Mouse (Mus musculus) T-helper 1 cell (primary cell): ENCODE data around the gene Olfr5.
"Not testable (repeated sequence)": the region's sequence is repeated elsewhere in the genome, so short reads cannot be mapped to it uniquely, and the experiment has no call there.

Source experiments
- in situ Hi-C: fragments of 300-600 bp; cut with MboI, MseI; formaldehyde crosslinking; loops from one replicate; pipeline ENCODE4 v1.15.1; 2025; ENCODE audit warnings: high pct_unique_total_duplicates

Gene Olfr5

GRCm38 (mm10) chr7:6486841-6487240 lies at the start of gene Olfr5:
Olfr5 (minus strand) TSS chr7:6486941.
- in situ Hi-C loops: no loop called here

GRCm38 (mm10) chr7:6526141-6526540 lies 39.4 kb upstream of the Olfr5 start:
- in situ Hi-C loops: no loop called here

DNA sequence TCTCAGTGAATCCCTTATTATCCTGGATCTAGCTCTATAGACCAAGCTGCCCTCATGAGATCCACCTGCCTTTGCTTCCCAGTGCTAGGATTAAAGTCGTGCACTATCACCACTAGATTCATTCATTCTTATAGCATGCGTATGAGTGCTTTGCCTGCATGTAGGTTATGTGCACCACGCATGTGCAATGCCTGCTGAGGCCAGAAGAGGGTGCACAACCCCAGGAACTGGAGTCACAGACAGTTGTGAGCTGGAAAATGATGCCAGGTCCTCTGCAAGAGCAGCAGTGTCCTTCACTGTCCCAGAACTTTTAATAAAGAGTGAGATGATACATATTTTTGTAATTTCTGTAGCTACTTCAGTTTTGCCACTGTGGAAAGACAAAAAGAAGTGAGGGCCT lies 38.3 kb upstream of the Olfr5 start:
- in situ Hi-C loops: no loop called here

GRCm38 (mm10) chr7:6522850-6523249 lies 36.1 kb upstream of the Olfr5 start, which contains the start of gene Olfr1349:
Olfr1349 (minus strand) TSS chr7:6522950.
- in situ Hi-C loops: loop anchor here (5.0 kb wide), 1 partner anchor 181 kb away; the partner anchor contains the start of gene Gm3854

- in situ Hi-C loops: loop anchor here (5.0 kb wide), 1 partner anchor 179 kb away; the partner anchor contains the start of gene Gm3854
Measured at GRCm38 (mm10) chr7:6521666-6522065, 34.9 kb upstream of the Olfr5 start.

DNA sequence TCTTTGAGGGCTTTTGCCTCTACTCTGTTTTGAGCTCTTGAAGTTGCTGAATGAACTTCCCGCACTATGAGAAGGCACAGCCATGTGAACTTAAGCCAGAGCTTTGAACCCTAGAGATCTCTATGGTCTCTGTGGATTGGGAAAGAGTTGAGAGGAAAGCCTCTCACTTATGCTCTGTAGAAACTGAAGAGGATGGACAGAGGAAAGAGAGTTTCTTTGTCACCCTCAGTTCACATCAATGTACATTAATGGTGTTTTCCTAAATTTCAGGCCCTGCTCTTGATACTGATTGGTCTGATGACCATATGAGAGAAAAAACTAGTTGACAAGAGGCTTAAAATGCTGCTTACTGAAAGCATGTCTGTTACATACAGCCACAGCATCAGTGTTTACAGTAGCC lies 21.9 kb upstream of the Olfr5 start, which contains the start of gene Olfr1348:
Olfr1348 (minus strand) TSS at position 101 of the 400 bp plus-strand sequence.
- in situ Hi-C loops: no loop called here

DNA sequence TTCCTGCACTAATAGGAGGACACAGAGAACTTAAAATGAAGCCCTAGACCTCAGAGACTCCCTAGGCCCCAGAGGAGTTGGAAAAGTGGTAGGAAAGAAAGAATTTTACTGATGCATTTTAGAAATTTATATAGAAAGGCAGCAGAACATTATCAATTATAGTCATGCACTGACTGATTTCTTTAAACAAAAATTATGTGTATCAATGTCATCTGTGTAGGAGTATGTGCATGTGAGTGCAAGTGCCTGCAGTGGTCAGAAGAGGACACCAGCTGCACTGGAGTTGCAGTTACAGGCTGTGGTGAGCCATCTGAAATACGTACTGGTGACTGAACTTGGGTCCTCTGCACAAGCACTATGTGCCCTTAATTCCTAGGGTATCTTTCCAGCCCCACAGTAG lies 12.9 kb upstream of the Olfr5 start, which contains the start of gene Olfr1347:
Olfr1347 (minus strand) TSS at position 101 of the 400 bp plus-strand sequence.
- in situ Hi-C loops: no loop called here

DNA sequence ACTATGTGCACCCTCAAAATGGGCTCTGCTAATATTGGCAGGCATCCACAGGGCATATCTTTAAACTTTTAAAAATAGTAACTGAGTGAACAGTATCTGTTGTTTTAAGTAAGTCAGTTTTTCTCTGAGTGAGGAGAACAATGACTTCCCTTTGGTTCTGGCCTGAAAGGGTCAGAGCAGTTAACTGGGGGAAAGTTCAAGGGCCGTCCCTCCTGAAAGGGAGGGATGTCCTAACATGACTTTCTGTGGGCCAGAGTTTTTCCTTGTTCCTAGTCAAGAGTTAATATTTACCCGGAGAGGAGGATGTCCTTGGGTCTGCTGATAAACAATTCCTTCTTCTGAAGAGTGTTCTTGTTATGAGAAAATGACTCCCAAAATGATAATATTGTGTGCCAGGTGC lies 9.1 kb downstream of the Olfr5 start:
- in situ Hi-C loops: not testable (repeated sequence)

DNA sequence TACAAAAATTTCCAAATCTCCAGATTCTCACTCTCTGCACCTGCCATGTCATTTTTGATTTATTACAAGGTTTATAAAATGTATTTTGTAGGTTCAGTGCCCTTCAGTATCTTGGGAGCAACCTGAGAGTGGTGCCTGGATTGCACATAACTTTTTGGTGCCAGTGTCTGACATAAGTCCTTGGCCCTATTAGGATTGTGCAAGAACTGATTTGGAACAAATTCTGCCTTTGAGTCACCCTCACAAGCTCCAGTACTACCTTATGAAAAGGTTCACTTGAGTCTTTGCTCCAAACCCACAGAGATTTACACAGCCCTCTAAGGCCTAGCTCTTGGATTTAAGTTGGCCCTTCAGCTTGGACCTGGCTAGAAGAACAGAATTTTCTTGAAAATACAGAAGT lies 19.8 kb downstream of the Olfr5 start, which contains the start of gene Olfr1346:
Olfr1346 (plus strand) TSS at position 151 of the 400 bp plus-strand sequence.
- in situ Hi-C loops: no loop called here

DNA sequence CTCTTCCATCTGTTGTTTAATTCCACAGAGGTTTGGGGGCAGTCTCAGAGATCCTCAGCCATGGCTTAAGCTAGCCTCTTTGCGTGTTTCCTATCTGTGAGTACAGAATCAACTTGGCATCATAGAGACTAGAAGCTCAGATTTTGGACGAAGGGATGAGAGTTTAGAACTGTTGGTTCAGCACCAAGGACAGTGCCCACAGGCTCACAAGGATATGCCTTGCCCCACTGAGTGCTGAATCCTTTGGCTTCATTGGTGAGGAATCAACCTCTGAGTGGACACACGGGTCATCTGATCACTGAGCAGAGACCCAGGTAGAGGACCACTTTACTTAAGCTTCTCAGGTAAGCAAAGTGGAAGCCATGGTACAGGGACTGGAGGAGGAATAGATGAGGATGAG lies 30.3 kb downstream of the Olfr5 start:
- in situ Hi-C loops: no loop called here

DNA sequence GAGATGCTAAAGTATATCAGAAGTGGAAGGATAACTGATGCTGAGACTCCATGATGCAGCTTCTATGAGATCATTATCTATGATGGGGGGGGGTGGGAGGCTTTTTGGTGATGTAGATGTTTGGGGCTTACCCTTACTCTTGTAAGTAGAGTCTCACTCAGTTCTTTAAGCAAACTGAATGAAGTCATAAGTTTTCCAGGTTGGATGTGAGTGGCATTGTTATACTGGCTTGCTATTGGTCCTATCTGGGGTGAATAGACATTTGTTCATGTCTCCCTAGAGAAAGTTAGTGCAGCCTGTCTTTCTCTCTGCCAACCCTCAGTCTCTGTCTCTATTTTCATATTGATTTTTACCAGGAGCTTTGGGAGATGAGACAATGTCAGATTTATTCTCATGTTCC lies 30.9 kb downstream of the Olfr5 start, which contains the start of gene Olfr1336:
Olfr1336 (plus strand) TSS at position 301 of the 400 bp plus-strand sequence.
- in situ Hi-C loops: no loop called here

GRCm38 (mm10) chr7:6447771-6448170 lies 39.0 kb downstream of the Olfr5 start:
- in situ Hi-C loops: no loop called here

GRCm38 (mm10) chr7:6441173-6441572 lies 45.6 kb downstream of the Olfr5 start:
- in situ Hi-C loops: no loop called here

- in situ Hi-C loops: no loop called here
Measured at GRCm38 (mm10) chr7:6438388-6438787, 48.4 kb downstream of the Olfr5 start, which contains the start of gene Olfr1344. Olfr1344 (plus strand) TSS chr7:6438688.

DNA sequence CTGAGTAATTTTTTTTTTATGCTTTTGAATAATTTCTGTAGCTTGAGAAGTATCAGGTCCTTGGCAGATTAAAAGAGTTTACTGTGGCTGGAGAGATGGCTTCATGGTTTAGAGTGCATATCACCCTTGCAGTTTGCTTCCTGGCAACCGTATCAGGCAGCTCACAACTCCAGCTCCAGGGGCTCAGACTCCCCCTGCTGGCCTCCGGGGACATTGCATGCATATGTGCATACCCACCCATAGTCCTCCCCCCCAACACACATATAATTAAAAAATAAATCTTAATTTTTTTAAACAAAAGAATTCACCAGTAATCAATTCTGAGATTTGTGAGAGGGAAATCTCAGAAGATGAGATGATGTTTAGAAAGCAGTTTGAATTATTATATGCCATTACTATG lies 56.4 kb downstream of the Olfr5 start:
- in situ Hi-C loops: no loop called here

DNA sequence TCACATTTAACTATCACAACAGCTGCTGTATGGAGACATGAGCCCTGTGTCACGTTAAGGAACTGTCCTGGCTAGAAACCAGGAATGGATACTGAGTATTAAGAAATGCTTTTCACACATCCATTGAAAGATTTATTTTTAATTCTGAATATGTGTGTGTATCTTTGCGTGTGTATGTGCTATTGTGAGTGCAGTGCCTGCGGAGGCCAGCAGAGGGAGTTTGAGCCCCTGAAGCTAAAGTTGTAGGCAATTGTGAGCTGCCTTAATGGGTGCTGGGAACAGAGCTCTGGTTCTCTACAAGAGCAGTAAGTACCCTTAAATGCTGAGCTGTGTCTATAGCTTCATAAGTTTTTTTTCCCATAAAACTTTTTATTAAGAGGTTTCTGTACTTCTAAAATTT lies 57.4 kb downstream of the Olfr5 start:
- in situ Hi-C loops: loop anchor here (5.0 kb wide), 1 partner anchor 72 kb away; no protein-coding TSS in a partner anchor
